Mouse (Mus musculus): ENCODE data around the gene Itih5. TPM values are rescaled to one million over a fixed set of nuclear protein-coding genes. Genes with fewer than 3 reads are reported as not detected.

Itih5 gene
- 3.2 and 3.5 TPM in 2 replicates for polyA plus RNA-seq (2015; fragmentation: Nextera tagmentation; extraction: Ambion mirVana)

- Histone ChIP-seq H3K4me2 (peak within 1 kb of the TSS; percentile 98), H3K27ac (replicated peaks) (no peak within 1 kb of the TSS), H3K9me3 (no peaks in the 10 kb centered on the region), H3K36me3 (no peaks in the 10 kb centered on the region), H3K4me1 (peaks cover 11% of the 10 kb centered on the region), H3K4me3 (peak within 1 kb of the TSS; percentile 61), H3K9ac (peak within 1 kb of the TSS; percentile 77), H3K27me3 (replicated peaks) (no peaks in the 10 kb centered on the region)
- 8% methylated on average over 27 of the region's 27 CpGs for WGBS
- ATAC-seq (ENCODE audit: extremely low read depth, insufficient number of reproducible peaks, low FRiP score, low TSS enrichment), result peak; percentile 46; the same call in 1 of the 2 replicates
Measured at GRCm38 (mm10) chr2:10153201-10154075, at the start of gene Itih5. Gene Itih5 (plus strand): TSS chr2:10153571.

DNA sequence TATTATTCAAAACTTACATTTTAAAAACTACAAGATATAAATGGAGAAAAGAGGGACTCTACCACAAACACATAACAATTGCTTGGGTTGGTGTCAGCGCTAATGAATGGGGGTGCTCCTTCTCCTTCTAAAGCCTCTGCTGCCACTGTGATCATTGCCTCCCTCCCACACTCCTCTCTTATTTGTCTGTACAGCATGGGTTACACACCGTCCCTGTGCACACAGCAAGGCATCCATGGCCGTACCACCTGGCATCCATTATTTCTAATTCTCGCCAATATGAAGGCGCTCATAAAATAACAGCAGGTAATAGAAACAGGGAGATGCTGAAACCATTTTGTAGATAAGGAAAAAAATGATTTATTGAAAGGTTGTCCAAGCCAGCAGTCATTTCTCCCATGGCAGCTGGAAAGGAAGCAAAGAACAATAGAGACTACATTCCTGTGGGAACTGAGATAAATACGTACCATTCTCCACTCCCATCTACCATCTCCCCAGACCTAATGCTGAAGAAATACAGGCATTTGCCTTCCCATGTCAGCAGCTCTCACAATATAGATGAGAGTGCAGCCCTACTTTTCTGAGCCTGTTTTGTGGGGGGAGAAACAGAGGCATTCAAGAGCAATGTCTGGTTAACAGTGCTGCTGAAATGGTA, 44.7 kb upstream of the Itih5 start:
- 65% methylated on average over 6 of the region's 6 CpGs for WGBS
- Histone ChIP-seq H3K27ac (replicated peaks) (no peak overlapping the region), H3K4me1 (no peaks in the 10 kb centered on the region), H3K36me3 (no peaks in the 10 kb centered on the region), H3K4me3 (no peak overlapping the region), H3K27me3 (replicated peaks) (no peaks in the 10 kb centered on the region; the same call in 1 of the 2 replicates), H3K4me2 (no peak overlapping the region), H3K9ac (no peak overlapping the region), H3K9me3 (no peaks in the 10 kb centered on the region)
- ATAC-seq (ENCODE audit: extremely low read depth, insufficient number of reproducible peaks, low FRiP score, low TSS enrichment), result no peak

- H3K27ac ChIP-seq (replicated peaks), result no peak overlapping the region
- no peaks in the 10 kb centered on the region for H3K36me3 ChIP-seq
- no peaks in the 10 kb centered on the region for H3K27me3 ChIP-seq (replicated peaks)
- WGBS, result 36% methylated on average over 1 of the region's 1 CpGs
- no peaks in the 10 kb centered on the region for H3K4me1 ChIP-seq
- no peak overlapping the region for H3K4me3 ChIP-seq
- H3K4me2 ChIP-seq, result no peak overlapping the region
- H3K9ac ChIP-seq, result no peak overlapping the region
- ATAC-seq (ENCODE audit: extremely low read depth, insufficient number of reproducible peaks, low FRiP score, low TSS enrichment), result no peak
- no peaks in the 10 kb centered on the region for H3K9me3 ChIP-seq
Measured at GRCm38 (mm10) chr2:10118751-10119150, 34.6 kb upstream of the Itih5 start.

DNA sequence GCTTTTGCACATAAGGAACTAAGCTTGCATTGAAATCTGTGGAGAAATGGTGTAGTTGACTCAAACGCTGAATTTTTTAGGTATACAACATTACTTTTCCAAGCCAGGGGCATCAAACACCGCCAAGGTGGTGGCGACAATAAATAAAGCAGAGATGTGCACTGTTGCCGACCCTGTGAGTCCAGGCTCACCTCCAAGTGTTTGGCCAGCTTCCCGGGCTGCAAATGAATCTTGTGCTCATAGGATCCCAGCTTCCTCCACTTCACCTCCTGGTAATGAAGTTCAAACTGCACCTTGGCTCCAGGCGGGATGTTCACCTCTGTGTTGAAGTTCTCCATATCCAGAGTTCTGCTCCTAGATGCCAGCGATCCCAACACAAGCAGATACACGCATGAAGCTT, 34.1 kb upstream of the Itih5 start:
- WGBS, result 74% methylated on average over 8 of the region's 8 CpGs

GRCm38 (mm10) chr2:10121826-10122225, 31.5 kb upstream of the Itih5 start:
- Histone ChIP-seq H3K9ac (no peak overlapping the region), H3K36me3 (no peaks in the 10 kb centered on the region), H3K4me2 (no peak overlapping the region), H3K27ac (replicated peaks) (no peak overlapping the region), H3K9me3 (no peaks in the 10 kb centered on the region), H3K27me3 (replicated peaks) (0 out of 2 replicates have a peak, but pooled peaks cover 3% of the 10 kb centered on the region), H3K4me1 (no peaks in the 10 kb centered on the region), H3K4me3 (no peak overlapping the region)
- ATAC-seq (ENCODE audit: extremely low read depth, insufficient number of reproducible peaks, low FRiP score, low TSS enrichment), result no peak
- whole genome bisulfite sequencing, result 55% methylated on average over 3 of the region's 3 CpGs

More for the DNA sequence above, 34.1 kb upstream of the Itih5 start:
- H3K9ac ChIP-seq, result no peak overlapping the region
- H3K4me3 ChIP-seq, result no peak overlapping the region
- H3K36me3 ChIP-seq, result no peaks in the 10 kb centered on the region
- H3K27me3 ChIP-seq (replicated peaks), result no peaks in the 10 kb centered on the region
- no peaks in the 10 kb centered on the region for H3K4me1 ChIP-seq
- H3K9me3 ChIP-seq, result no peaks in the 10 kb centered on the region
- H3K27ac ChIP-seq (replicated peaks), result no peak overlapping the region
- H3K4me2 ChIP-seq, result no peak overlapping the region
- ATAC-seq (ENCODE audit: extremely low read depth, insufficient number of reproducible peaks, low FRiP score, low TSS enrichment), result no peak

GRCm38 (mm10) chr2:10126122-10126521, 27.2 kb upstream of the Itih5 start:
- Histone ChIP-seq H3K9ac (no peak overlapping the region), H3K9me3 (no peaks in the 10 kb centered on the region), H3K4me3 (no peak overlapping the region), H3K4me1 (no peaks in the 10 kb centered on the region), H3K36me3 (no peaks in the 10 kb centered on the region), H3K27me3 (replicated peaks) (0 out of 2 replicates have a peak, but pooled peaks cover 4% of the 10 kb centered on the region), H3K4me2 (no peak overlapping the region), H3K27ac (replicated peaks) (no peak overlapping the region)
- WGBS, result 75% methylated on average over 4 of the region's 4 CpGs
- ATAC-seq (ENCODE audit: extremely low read depth, insufficient number of reproducible peaks, low FRiP score, low TSS enrichment), result no peak

- H3K4me3 ChIP-seq, result no peak overlapping the region
- no peak overlapping the region for H3K27ac ChIP-seq (replicated peaks)
- no peak for ATAC-seq (ENCODE audit: extremely low read depth, insufficient number of reproducible peaks, low FRiP score, low TSS enrichment)
- no peaks in the 10 kb centered on the region for H3K9me3 ChIP-seq
- 77% methylated on average over 5 of the region's 5 CpGs for WGBS
- H3K27me3 ChIP-seq (replicated peaks), result 0 out of 2 replicates have a peak, but pooled peaks cover 6% of the 10 kb centered on the region
- H3K4me2 ChIP-seq, result no peak overlapping the region
- H3K4me1 ChIP-seq, result no peaks in the 10 kb centered on the region
- H3K36me3 ChIP-seq, result no peaks in the 10 kb centered on the region
- no peak overlapping the region for H3K9ac ChIP-seq
Measured at GRCm38 (mm10) chr2:10127471-10127870, 25.9 kb upstream of the Itih5 start.

- H3K27ac ChIP-seq (replicated peaks), result no peak overlapping the region
- no peak overlapping the region for H3K9ac ChIP-seq
- WGBS, result 73% methylated on average over 4 of the region's 4 CpGs
- no peak overlapping the region for H3K4me3 ChIP-seq
- ATAC-seq (ENCODE audit: extremely low read depth, insufficient number of reproducible peaks, low FRiP score, low TSS enrichment), result no peak
- no peaks in the 10 kb centered on the region for H3K9me3 ChIP-seq
- H3K4me1 ChIP-seq, result no peaks in the 10 kb centered on the region
- no peak overlapping the region for H3K4me2 ChIP-seq
- no peaks in the 10 kb centered on the region for H3K36me3 ChIP-seq
- 0 out of 2 replicates have a peak, but pooled peaks cover 6% of the 10 kb centered on the region for H3K27me3 ChIP-seq (replicated peaks)
Measured at GRCm38 (mm10) chr2:10128571-10128970, 24.8 kb upstream of the Itih5 start.

DNA sequence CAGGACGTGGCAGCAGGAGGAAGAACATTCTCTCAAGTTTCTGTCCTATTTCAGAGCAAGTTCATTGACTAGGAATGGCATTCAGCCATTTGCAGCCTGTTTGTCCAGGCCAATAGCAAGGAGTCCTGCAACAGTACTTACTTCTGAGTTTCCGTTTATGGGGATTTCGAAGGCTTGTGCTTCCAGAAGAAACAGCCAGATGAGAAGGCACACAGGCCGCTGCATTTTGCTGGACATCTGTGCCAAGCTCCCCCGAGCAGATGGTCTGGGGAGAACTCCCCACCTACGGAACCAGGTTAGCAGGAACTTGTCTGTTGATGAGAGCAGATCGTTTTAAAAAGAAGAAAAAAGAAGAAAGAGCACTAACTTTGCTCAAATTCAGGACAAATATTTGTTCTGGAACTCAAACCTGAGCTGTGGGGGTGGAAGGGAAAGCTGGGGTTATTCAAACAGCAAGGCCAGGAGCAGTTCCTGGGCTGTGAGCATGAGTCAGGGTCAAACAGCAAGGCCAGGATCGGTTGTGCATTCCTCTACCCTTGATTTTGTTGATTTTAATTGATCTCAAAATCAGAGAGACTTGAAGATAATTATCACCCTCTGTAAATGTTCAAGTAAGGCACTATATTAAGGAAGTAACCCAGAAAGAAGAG, 22.9 kb upstream of the Itih5 start:
- Histone ChIP-seq H3K4me2 (no peak overlapping the region), H3K9ac (no peak overlapping the region), H3K4me3 (no peak overlapping the region), H3K27me3 (replicated peaks) (0 out of 2 replicates have a peak, but pooled peaks cover 6% of the 10 kb centered on the region), H3K36me3 (no peaks in the 10 kb centered on the region), H3K27ac (replicated peaks) (no peak overlapping the region), H3K4me1 (no peaks in the 10 kb centered on the region), H3K9me3 (no peaks in the 10 kb centered on the region)
- no peak for ATAC-seq (ENCODE audit: extremely low read depth, insufficient number of reproducible peaks, low FRiP score, low TSS enrichment)
- WGBS, result 58% methylated on average over 8 of the region's 8 CpGs

GRCm38 (mm10) chr2:10131296-10131695, 22.1 kb upstream of the Itih5 start, which contains the start of gene Itih2:
Gene Itih2 (minus strand): TSS chr2:10131396.
- no peak for ATAC-seq (ENCODE audit: extremely low read depth, insufficient number of reproducible peaks, low FRiP score, low TSS enrichment)
- no peaks in the 10 kb centered on the region for H3K36me3 ChIP-seq
- no peak within 1 kb of the TSS for H3K4me2 ChIP-seq
- H3K4me3 ChIP-seq, result no peak within 1 kb of the TSS
- H3K27ac ChIP-seq (replicated peaks), result no peak within 1 kb of the TSS
- H3K4me1 ChIP-seq, result no peaks in the 10 kb centered on the region
- H3K9me3 ChIP-seq, result no peaks in the 10 kb centered on the region
- 0 out of 2 replicates have a peak, but pooled peaks cover 6% of the 10 kb centered on the region for H3K27me3 ChIP-seq (replicated peaks)
- 82% methylated on average over 4 of the region's 4 CpGs for WGBS
- H3K9ac ChIP-seq, result no peak within 1 kb of the TSS

GRCm38 (mm10) chr2:10132128-10132527, 21.2 kb upstream of the Itih5 start:
- ATAC-seq (ENCODE audit: extremely low read depth, insufficient number of reproducible peaks, low FRiP score, low TSS enrichment), result no peak
- Histone ChIP-seq H3K4me1 (no peaks in the 10 kb centered on the region), H3K4me2 (no peak overlapping the region), H3K4me3 (no peak overlapping the region), H3K27me3 (replicated peaks) (0 out of 2 replicates have a peak, but pooled peaks cover 3% of the 10 kb centered on the region), H3K36me3 (no peaks in the 10 kb centered on the region), H3K9ac (no peak overlapping the region), H3K27ac (replicated peaks) (no peak overlapping the region), H3K9me3 (no peaks in the 10 kb centered on the region)
- 72% methylated on average over 1 of the region's 1 CpGs for WGBS
